Mouse (Mus musculus) liver, adult 2 months (tissue): ENCODE data around the gene Acbd4. TPM values are rescaled to one million over a fixed set of nuclear protein-coding genes. Genes with fewer than 3 reads are reported as not detected.
A peak's percentile ranks its signal among the peaks of the same experiment; 100 is the strongest.

Experiments used
- DNase-seq: peaks from one replicate; pipeline ENCODE4 v3.0.0-alpha.2; 2011; ENCODE audit warnings: low read depth, low spot score; ENCODE audit errors: extremely low read depth
- H3K27ac ChIP-seq: fragments of 200-500 bp; replicated peaks from 2 replicates; pipeline ENCODE4 v1.5.1; 2012; ENCODE audit warnings: low read depth, mild to moderate bottlenecking, control low read depth, inconsistent platforms, low read length; ENCODE audit not compliant: insufficient read depth
- H3K27me3 ChIP-seq: fragments of 200-500 bp; 2 replicates; pipeline ENCODE4 v1.6.1; 2012; ENCODE audit warnings: mild to moderate bottlenecking, moderate library complexity, low read length, inconsistent platforms; ENCODE audit not compliant: control insufficient read depth, insufficient read depth
- H3K36me3 ChIP-seq: fragments of 200-500 bp; 2 replicates; pipeline ENCODE4 v1.6.1; 2012; ENCODE audit warnings: low read length, inconsistent platforms; ENCODE audit not compliant: control insufficient read depth, insufficient read depth
- H3K4me1 ChIP-seq: fragments of 200-500 bp; 2 replicates; pipeline ENCODE4 v1.6.1; 2011; ENCODE audit warnings: low read length; ENCODE audit not compliant: control insufficient read depth, insufficient read depth
- H3K4me3 ChIP-seq: fragments of 200-500 bp; 2 replicates; pipeline ENCODE4 v1.5.1; 2011; ENCODE audit warnings: low read depth, mild to moderate bottlenecking, control low read depth, low read length, moderate library complexity; ENCODE audit not compliant: insufficient read depth
- H3K79me2 ChIP-seq: fragments of 200-500 bp; 2 replicates; pipeline ENCODE4 v1.6.1; 2012; ENCODE audit warnings: inconsistent platforms, mild to moderate bottlenecking, low read length, moderate library complexity; ENCODE audit not compliant: control insufficient read depth, insufficient read depth
- H3K9ac ChIP-seq: fragments of 200-500 bp; 2 replicates; pipeline ENCODE4 v1.6.1; 2012; ENCODE audit warnings: low read depth, mild to moderate bottlenecking, control low read depth, inconsistent platforms, low read length
- CTCF ChIP-seq: fragments of 200-500 bp; IDR thresholded peaks from 2 replicates; pipeline ENCODE4 v1.5.1; 2011; ENCODE audit warnings: low read depth, low read length, control low read depth
- POLR2A ChIP-seq: fragments of 200-500 bp; IDR thresholded peaks from 2 replicates; pipeline ENCODE4 v1.6.1; 2011; ENCODE audit warnings: low read length, control low read depth; ENCODE audit not compliant: insufficient read depth; ENCODE audit errors: extremely low read depth
- WGBS: fragments of 180-500 bp; shearing (Covaris S2); methylation state at CpG from one replicate; pipeline ENCODE4 v1.1.7; 2018; 5-methylcytosine and 5-hydroxymethylcytosine counted together
- polyA plus RNA-seq: library from polyadenylated mRNA; depleted of rRNA; stranded (reverse); fragments of >200 nt; gene quantifications from 2 replicates; pipeline ENCODE4 v1.2.3, GENCODE M21; 2012
- total RNA-seq: library from RNA; depleted of rRNA; stranded (reverse); fragments of >200 nt; gene quantifications from 2 replicates; pipeline ENCODE4 v1.2.3, GENCODE M21; 2014

The Acbd4 gene
- total and polyA plus RNA-seq, 2 experiments, result 64.4 to 66.6 TPM

- Histone ChIP-seq H3K4me3 (no peak overlapping the region), H3K9ac (no peak overlapping the region), H3K27ac (no peak overlapping the region), H3K4me1 (peaks cover 11% of the 10 kb centered on the region), H3K27me3 (0 out of 2 replicates have a peak, but pooled peaks cover 3% of the 10 kb centered on the region), H3K79me2 (peaks cover 4% of the 10 kb centered on the region; the same call in 1 of the 2 replicates), H3K36me3 (no peaks in the 10 kb centered on the region)
- DNase-seq, result no peak
- WGBS, result 75% methylated on average over 12 of the region's 12 CpGs
- TF ChIP-seq CTCF (no peak), POLR2A (no peak)
These were observed 2.0 kb upstream of the Acbd4 start for GRCm38 (mm10) chr11:103099352-103099940.

GRCm38 (mm10) chr11:103100361-103100760 lies 1.1 kb upstream of the Acbd4 start:
- TF ChIP-seq CTCF (no peak), POLR2A (no peak)
- H3K9ac ChIP-seq, result no peak overlapping the region
- 0 out of 2 replicates have a peak, but pooled peaks cover 3% of the 10 kb centered on the region for H3K27me3 ChIP-seq

GRCm38 (mm10) chr11:103101866-103102501 lies 502 bp downstream of the Acbd4 start:
- WGBS, result 1% methylated on average over 30 of the region's 30 CpGs
- H3K27me3 ChIP-seq, result 0 out of 2 replicates have a peak, but pooled peaks cover 3% of the 10 kb centered on the region
- H3K9ac ChIP-seq, result peak overlapping the region; percentile 77
- H3K4me3 ChIP-seq, result peak overlapping the region; percentile 69
- H3K36me3 ChIP-seq, result no peaks in the 10 kb centered on the region
- H3K27ac ChIP-seq, result peak overlapping the region; percentile 42
- TF ChIP-seq POLR2A, result no peak
- no peak for TF ChIP-seq CTCF
- H3K79me2 ChIP-seq, result peaks cover 7% of the 10 kb centered on the region; the same call in 1 of the 2 replicates
- DNase-seq, result no peak
- H3K4me1 ChIP-seq, result peaks cover 28% of the 10 kb centered on the region

More at GRCm38 (mm10) chr11:103100361-103100760, 1.1 kb upstream of the Acbd4 start:
- Histone ChIP-seq H3K36me3 (no peaks in the 10 kb centered on the region), H3K79me2 (peaks cover 7% of the 10 kb centered on the region; the same call in 1 of the 2 replicates), H3K4me1 (peaks cover 18% of the 10 kb centered on the region), H3K27ac (no peak overlapping the region), H3K4me3 (no peak overlapping the region)
- DNase-seq, result no peak
- 76% methylated on average over 8 of the region's 8 CpGs for whole genome bisulfite sequencing

DNA sequence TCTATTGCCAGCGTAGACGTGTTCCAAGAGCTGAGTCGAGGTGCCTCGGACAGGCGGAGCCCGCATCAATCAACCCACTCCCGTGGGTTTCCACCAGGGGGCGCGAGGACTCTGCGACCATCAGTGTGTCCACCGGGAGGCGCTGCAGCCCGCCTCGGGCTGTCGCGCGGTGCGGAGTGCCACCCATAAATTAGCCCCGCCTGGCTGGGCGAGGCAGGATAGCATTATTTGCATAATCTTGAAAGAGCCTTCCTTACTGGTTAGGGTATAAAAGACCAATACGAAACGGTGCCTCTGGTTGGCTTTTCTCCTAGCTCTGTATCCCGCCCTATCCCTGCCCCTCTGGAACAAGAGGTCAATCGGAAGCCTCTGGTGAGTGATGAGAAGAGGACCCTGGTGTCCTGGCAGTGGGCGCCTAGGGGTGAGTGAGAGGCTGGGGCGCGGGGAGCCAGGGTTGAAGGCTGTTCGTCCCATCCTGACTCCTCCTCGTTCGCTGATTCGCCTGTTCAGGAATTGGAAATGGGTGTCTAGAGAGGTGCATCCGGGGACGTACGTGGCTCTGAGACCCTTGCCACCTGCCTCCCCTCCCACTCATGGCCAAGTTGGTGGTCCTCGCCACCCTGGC lies 1.4 kb downstream of the Acbd4 start:
- Histone ChIP-seq H3K79me2 (peaks cover 7% of the 10 kb centered on the region; the same call in 1 of the 2 replicates), H3K36me3 (no peaks in the 10 kb centered on the region), H3K27ac (peak overlapping the region; percentile 68), H3K4me3 (peak overlapping the region; percentile 77), H3K4me1 (peaks cover 28% of the 10 kb centered on the region), H3K27me3 (0 out of 2 replicates have a peak, but pooled peaks cover 3% of the 10 kb centered on the region), H3K9ac (peak overlapping the region; percentile 83)
- DNase-seq, result peak; percentile 98
- TF ChIP-seq CTCF (peak; percentile 100), POLR2A (peak; percentile 88)
- WGBS, result under 1% methylated on average over 35 of the region's 35 CpGs

DNA sequence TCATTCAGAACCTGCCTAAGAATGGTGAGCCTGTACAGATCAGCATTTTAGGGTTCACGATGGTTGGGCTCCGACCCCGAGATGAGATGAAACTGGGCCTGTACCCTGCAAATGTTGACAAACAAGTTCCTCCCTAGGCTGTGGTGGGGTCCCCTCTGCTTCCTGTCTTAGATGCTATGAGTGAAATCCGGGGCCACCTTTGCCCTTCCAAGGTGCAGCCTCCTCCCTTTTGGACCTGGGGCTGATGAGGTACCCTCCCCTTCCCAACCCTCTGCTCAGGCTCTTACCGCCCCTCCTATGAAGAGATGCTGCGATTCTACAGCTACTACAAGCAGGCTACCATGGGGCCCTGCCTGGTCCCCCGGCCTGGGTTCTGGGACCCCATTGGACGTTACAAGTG lies 2.1 kb downstream of the Acbd4 start:
- Histone ChIP-seq H3K79me2 (peaks cover 7% of the 10 kb centered on the region; the same call in 1 of the 2 replicates), H3K9ac (peak overlapping the region; percentile 83), H3K27ac (peak overlapping the region; percentile 68), H3K4me1 (peaks cover 28% of the 10 kb centered on the region), H3K27me3 (0 out of 2 replicates have a peak, but pooled peaks cover 3% of the 10 kb centered on the region), H3K36me3 (peaks cover 2% of the 10 kb centered on the region; the same call in 1 of the 2 replicates), H3K4me3 (peak overlapping the region; percentile 77)
- TF ChIP-seq POLR2A (no peak), CTCF (no peak)
- 34% methylated on average over 8 of the region's 8 CpGs for WGBS
- no peak for DNase-seq
